Mouse (Mus musculus) thymus, adult 2 months (tissue): ENCODE measurements around the gene Clk1.

Experiments
- CTCF ChIP-seq: fragments of 200-500 bp; IDR thresholded peaks from 2 replicates; pipeline ENCODE4 v1.5.1; 2012; ENCODE audit warnings: mild to moderate bottlenecking, control low read depth, low read length, moderate library complexity, borderline replicate concordance; ENCODE audit not compliant: control insufficient read depth, poor library complexity, insufficient read depth; ENCODE audit errors: extremely low read depth
- POLR2A ChIP-seq: fragments of 200-500 bp; IDR thresholded peaks from 2 replicates; pipeline ENCODE4 v1.6.1; 2012; ENCODE audit warnings: mild to moderate bottlenecking, low read length, control low read depth, moderate library complexity; ENCODE audit not compliant: control insufficient read depth, poor library complexity, insufficient read depth; ENCODE audit errors: extremely low read depth

DNA sequence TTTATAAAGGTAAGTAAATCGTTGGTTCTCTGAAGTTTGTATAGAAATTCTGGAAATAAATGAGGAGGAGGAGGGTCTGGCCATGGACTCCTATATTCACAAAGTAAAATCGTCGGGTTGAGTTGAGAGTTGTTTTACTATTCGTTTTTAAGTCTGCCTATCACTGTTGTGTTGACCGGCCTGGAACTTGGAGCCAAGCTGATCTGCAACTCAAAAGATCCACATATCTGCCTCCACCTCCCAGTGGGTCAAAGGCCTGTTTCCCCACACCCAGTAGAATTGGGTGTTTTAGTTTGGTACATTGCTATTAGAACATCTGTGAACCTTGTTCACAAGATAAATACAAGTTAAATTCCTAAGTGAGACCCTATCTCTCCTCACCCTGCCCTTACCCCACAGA is 20.1 kb downstream of the Clk1 start:
- TF ChIP-seq CTCF = no peak
- no peak for TF ChIP-seq POLR2A
